Mouse (Mus musculus) B cell, adult 2 months (primary cell): Measurements from ENCODE around the gene Pkd2l1.
"Not testable (repeated sequence)": the region's sequence is repeated elsewhere in the genome, so short reads cannot be mapped to it uniquely, and the experiment has no call there.

ENCODE experiments used
- DNase-seq, 2 experiments: peaks; one replicate each; pipeline ENCODE4 v3.0.0; 2022

Pkd2l1 gene

GRCm38 (mm10) chr19:44153781-44154180, 38.5 kb downstream of the Pkd2l1 start:
- DNase-seq: no peak

- DNase-seq: no peak
Measured at GRCm38 (mm10) chr19:44148991-44149390, 43.3 kb downstream of the Pkd2l1 start.

GRCm38 (mm10) chr19:44148345-44148744, 43.9 kb downstream of the Pkd2l1 start:
- no peak for DNase-seq

- DNase-seq: no peak
Measured at GRCm38 (mm10) chr19:44146951-44147350, 45.3 kb downstream of the Pkd2l1 start.

GRCm38 (mm10) chr19:44146568-44146879, 45.7 kb downstream of the Pkd2l1 start:
- no peak for DNase-seq

GRCm38 (mm10) chr19:44145702-44146567, 46.3 kb downstream of the Pkd2l1 start, which contains the start of gene Bloc1s2:
Gene Bloc1s2, minus strand, starts transcription at chr19:44146446.
- DNase-seq: peak; percentile 97

- DNase-seq: peak; percentile 45 to 54
Measured at GRCm38 (mm10) chr19:44144366-44144765, 47.9 kb downstream of the Pkd2l1 start.

GRCm38 (mm10) chr19:44135960-44136485, 56.2 kb downstream of the Pkd2l1 start:
- no peak for DNase-seq

- DNase-seq: peak; percentile 88
Measured at GRCm38 (mm10) chr19:44135072-44135959, 56.9 kb downstream of the Pkd2l1 start, which contains the start of gene Cwf19l1. Gene Cwf19l1, minus strand, starts transcription at chr19:44135876.

- no peak for DNase-seq
Measured at GRCm38 (mm10) chr19:44132917-44133316, 59.3 kb downstream of the Pkd2l1 start.

- DNase-seq: no peak
Measured at GRCm38 (mm10) chr19:44128560-44128959, 63.7 kb downstream of the Pkd2l1 start.

GRCm38 (mm10) chr19:44127729-44128497, 64.3 kb downstream of the Pkd2l1 start:
- no peak for DNase-seq

GRCm38 (mm10) chr19:44121137-44121536, 71.1 kb downstream of the Pkd2l1 start:
- no peak for DNase-seq

- not testable (repeated sequence) for DNase-seq
Measured at GRCm38 (mm10) chr19:44120686-44121085, 71.6 kb downstream of the Pkd2l1 start.

GRCm38 (mm10) chr19:44117793-44118192, 74.4 kb downstream of the Pkd2l1 start:
- peak; percentile 23 to 28 for DNase-seq

GRCm38 (mm10) chr19:44111706-44112105, 80.5 kb downstream of the Pkd2l1 start:
- peak; percentile 10 to 19 for DNase-seq

GRCm38 (mm10) chr19:44110356-44110755, 81.9 kb downstream of the Pkd2l1 start:
- DNase-seq: no peak

- no peak for DNase-seq
Measured at GRCm38 (mm10) chr19:44108996-44109395, 83.2 kb downstream of the Pkd2l1 start.

- DNase-seq: no peak
Measured at GRCm38 (mm10) chr19:44107661-44108521, 84.4 kb downstream of the Pkd2l1 start.

GRCm38 (mm10) chr19:44106831-44107660, 85.2 kb downstream of the Pkd2l1 start, which contains the start of gene Chuk:
Gene Chuk, minus strand, starts transcription at chr19:44107480.
- DNase-seq: peak; percentile 94 to 95
